Mouse (Mus musculus) cerebellum, adult (tissue): ENCODE measurements at regions not wholly inside any gene's neighbourhood (a gene's known extent, or its start where the extent isn't known, plus 50 kb on each side); places are given as distances from the start of the nearest gene placed in this dataset.

Experiments
- ATAC-seq: cut with Nextera tagmentation; 2 replicates; pipeline ENCODE4 v1.9.2; 2017; ENCODE audit warnings: mild to moderate bottlenecking, moderate library complexity, mixed read lengths; ENCODE audit not compliant: insufficient number of reproducible peaks, low FRiP score, low TSS enrichment

GRCm38 (mm10) chr1:42006235-42006634 lies 689.3 kb upstream of the Pou3f3 start:
- no peak for ATAC-seq

GRCm38 (mm10) chr1:42008046-42008445 lies 687.5 kb upstream of the Pou3f3 start:
- ATAC-seq = no peak

- no peak for ATAC-seq
These were observed 682.7 kb upstream of the Pou3f3 start for GRCm38 (mm10) chr1:42012911-42013310.

- ATAC-seq = no peak
These were observed 676.6 kb upstream of the Pou3f3 start for GRCm38 (mm10) chr1:42018966-42019365.

- ATAC-seq = no peak
These were observed 669.8 kb upstream of the Pou3f3 start for GRCm38 (mm10) chr1:42025781-42026180.

- ATAC-seq = no peak
These were observed 669.1 kb upstream of the Pou3f3 start for GRCm38 (mm10) chr1:42026423-42026822.

- ATAC-seq = no peak
These were observed 661.8 kb upstream of the Pou3f3 start for GRCm38 (mm10) chr1:42033786-42034185.

GRCm38 (mm10) chr1:42035371-42035770 lies 660.2 kb upstream of the Pou3f3 start:
- no peak for ATAC-seq

- ATAC-seq = no peak
These were observed 654.0 kb upstream of the Pou3f3 start for GRCm38 (mm10) chr1:42041544-42041943.

- ATAC-seq = no peak
These were observed 637.1 kb upstream of the Pou3f3 start for GRCm38 (mm10) chr1:42058494-42058893.

- ATAC-seq = no peak
These were observed 625.5 kb upstream of the Pou3f3 start for GRCm38 (mm10) chr1:42070064-42070463.

- ATAC-seq = no peak
These were observed 599.5 kb upstream of the Pou3f3 start for GRCm38 (mm10) chr1:42096026-42096425.

- ATAC-seq = no peak
These were observed 597.0 kb upstream of the Pou3f3 start for GRCm38 (mm10) chr1:42098580-42098979.

- ATAC-seq = no peak
These were observed 588.0 kb upstream of the Pou3f3 start for GRCm38 (mm10) chr1:42107521-42107920.

- ATAC-seq = no peak
These were observed 587.6 kb upstream of the Pou3f3 start for GRCm38 (mm10) chr1:42107925-42108324.

GRCm38 (mm10) chr1:42152175-42152790 lies 543.3 kb upstream of the Pou3f3 start:
- ATAC-seq = 0 out of 2 replicates have a peak, but pooled peaks have one; percentile 15

GRCm38 (mm10) chr1:42152916-42153315 lies 542.7 kb upstream of the Pou3f3 start:
- no peak for ATAC-seq

- ATAC-seq = no peak
These were observed 527.6 kb upstream of the Pou3f3 start for GRCm38 (mm10) chr1:42167790-42168572.

- no peak for ATAC-seq
These were observed 526.1 kb upstream of the Pou3f3 start for GRCm38 (mm10) chr1:42169505-42169904.

GRCm38 (mm10) chr1:42186295-42186694 lies 509.3 kb upstream of the Pou3f3 start:
- ATAC-seq = no peak

- no peak for ATAC-seq
These were observed 467.5 kb upstream of the Pou3f3 start for GRCm38 (mm10) chr1:42228098-42228497.

- ATAC-seq = no peak
These were observed 465.9 kb upstream of the Pou3f3 start for GRCm38 (mm10) chr1:42229711-42230110.
